Mouse (Mus musculus): Measurements from ENCODE around the gene Il22. TPM values are rescaled to one million over a fixed set of nuclear protein-coding genes. Genes with fewer than 3 reads are reported as not detected.
"Not testable (repeated sequence)": the region's sequence is repeated elsewhere in the genome, so short reads cannot be mapped to it uniquely, and the experiment has no call there.

Gene Il22
- polyA plus RNA-seq, 1 experiment = not detected

- not testable (repeated sequence) for H3K27ac ChIP-seq (ENCODE audit: insufficient read depth, low read length); H3K4me1 ChIP-seq (ENCODE audit: control insufficient read depth, insufficient read depth, low read length); H3K4me3 ChIP-seq (ENCODE audit: insufficient read depth, low read length)
Observed at GRCm38 (mm10) chr10:118249006-118249595, 44.4 kb downstream of the Il22 start.

- Histone ChIP-seq H3K4me3 (ENCODE audit: insufficient read depth, low read length) (no peak overlapping the region), H3K4me1 (ENCODE audit: control insufficient read depth, insufficient read depth, low read length) (no peaks in the 10 kb centered on the region), H3K27ac (ENCODE audit: insufficient read depth, low read length) (no peak overlapping the region)
- TF ChIP-seq CTCF (IDR thresholded peaks at IDR 0.05; ENCODE audit: borderline replicate concordance, insufficient read depth, low read length) = no peak
- TF ChIP-seq POLR2A (IDR thresholded peaks at IDR 0.05; ENCODE audit: low read depth, low read length) = no peak
Observed at GRCm38 (mm10) chr10:118250852-118251295, 46.1 kb downstream of the Il22 start.

DNA sequence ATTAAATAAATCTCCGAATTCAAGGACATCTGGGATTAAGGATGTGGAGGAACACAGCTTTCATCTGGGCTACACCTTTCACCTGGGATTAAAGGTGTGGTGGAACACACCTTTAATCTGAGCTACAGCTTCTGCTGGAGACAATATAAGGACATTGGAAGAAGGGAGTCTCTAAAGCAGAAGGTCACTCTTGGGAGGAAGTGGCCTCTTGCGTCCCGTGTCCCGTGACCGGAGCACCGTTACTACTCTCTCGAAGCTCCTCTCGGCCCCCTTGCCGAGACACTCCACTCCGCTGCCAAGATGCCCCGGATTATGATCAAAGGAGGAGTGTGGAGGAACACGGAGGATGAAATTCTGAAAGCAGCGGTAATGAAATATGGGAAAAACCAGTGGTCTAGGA lies 53.6 kb downstream of the Il22 start, which contains the start of gene Gm32802:
Gm32802 (plus strand) TSS at position 301 of the 400 bp plus-strand sequence.
- H3K4me1 ChIP-seq (ENCODE audit: control insufficient read depth, insufficient read depth, low read length); H3K27ac ChIP-seq (ENCODE audit: insufficient read depth, low read length); H3K4me3 ChIP-seq (ENCODE audit: insufficient read depth, low read length): not testable (repeated sequence)

Other genes with a start within 250 kb of the Il22 start
- gene Mdm1, start 63.1 kb upstream of the Il22 start, polyA plus RNA-seq (2011; ENCODE audit: insufficient read length, low read depth, missing spikeins) = 6.5 and 7.3 TPM in 2 replicates
- not detected in 2 replicates for gene Gm32717, start 35.8 kb downstream of the Il22 start, polyA plus RNA-seq (2011; ENCODE audit: insufficient read length, low read depth, missing spikeins)
- gene Gm32802, start 53.7 kb downstream of the Il22 start, polyA plus RNA-seq (2011; ENCODE audit: insufficient read length, low read depth, missing spikeins) = not detected in 2 replicates
- gene Iltifb, start 90.1 kb downstream of the Il22 start, polyA plus RNA-seq (2011; ENCODE audit: insufficient read length, low read depth, missing spikeins) = not detected in 2 replicates
- not detected in 2 replicates for gene Gm9040, start 122.0 kb downstream of the Il22 start, polyA plus RNA-seq (2011; ENCODE audit: insufficient read length, low read depth, missing spikeins)
- not detected in 2 replicates for gene Gm9044, start 127.5 kb downstream of the Il22 start, polyA plus RNA-seq (2011; ENCODE audit: insufficient read length, low read depth, missing spikeins)
- gene Gm9045, start 132.9 kb downstream of the Il22 start, polyA plus RNA-seq (2011; ENCODE audit: insufficient read length, low read depth, missing spikeins) = not detected in 2 replicates
- not detected in 2 replicates for gene Gm9046, start 138.3 kb downstream of the Il22 start, polyA plus RNA-seq (2011; ENCODE audit: insufficient read length, low read depth, missing spikeins)
- gene Gm9048, start 143.7 kb downstream of the Il22 start, polyA plus RNA-seq (2011; ENCODE audit: insufficient read length, low read depth, missing spikeins) = not detected in 2 replicates
- gene Gm9049, start 149.2 kb downstream of the Il22 start, polyA plus RNA-seq (2011; ENCODE audit: insufficient read length, low read depth, missing spikeins) = not detected in 2 replicates
- gene Ifng, start 236.1 kb downstream of the Il22 start, polyA plus RNA-seq (2011; ENCODE audit: insufficient read length, low read depth, missing spikeins) = not detected in 2 replicates

Data from embryonic fibroblast, embryonic 13.5 days (primary cell).